Mouse (Mus musculus) heart, adult 10 weeks (tissue): ENCODE results near the gene Gm13762. TPM values are rescaled to one million over a fixed set of nuclear protein-coding genes. Genes with fewer than 3 reads are reported as not detected.

ENCODE experiments used
- polyA plus RNA-seq: library from polyadenylated mRNA; stranded (reverse); fragments of 350-450 nt; fragmentation: Illumina TruSeq; extraction: RNeasy Lipid Tissue Mini Kit (QIAGEN cat#74804); gene quantifications from one replicate; pipeline ENCODE4 v1.2.3, GENCODE M21; 2014; ENCODE audit warnings: low read depth, low replicate concordance

Gene Gm13762
- not detected for polyA plus RNA-seq

GRCm38 (mm10) chr2:88980181-88980580, at the start of gene Gm13762:
Gene Gm13762 (minus strand): TSS chr2:88980281.

GRCm38 (mm10) chr2:89018240-89018639, 38.2 kb upstream of the Gm13762 start, which contains the start of gene Olfr1216:
Gene Olfr1216 (minus strand): TSS chr2:89018340.

GRCm38 (mm10) chr2:89006873-89007272, 26.8 kb upstream of the Gm13762 start, which contains the start of gene Olfr1215:
Gene Olfr1215 (minus strand): TSS chr2:89006973.

GRCm38 (mm10) chr2:88992553-88992952, 12.5 kb upstream of the Gm13762 start, which contains the start of gene Olfr1214:
Gene Olfr1214 (minus strand): TSS chr2:88992653.

GRCm38 (mm10) chr2:88953669-88954068, 26.4 kb downstream of the Gm13762 start, which contains the start of gene Olfr1212:
Gene Olfr1212 (plus strand): TSS chr2:88953969.

GRCm38 (mm10) chr2:88938011-88938410, 42.1 kb downstream of the Gm13762 start, which contains the start of gene Olfr1211:
Gene Olfr1211 (minus strand): TSS chr2:88938111.

Other genes with a start within 250 kb of the Gm13762 start
- gene Olfr1197, start 247.9 kb downstream of the Gm13762 start, polyA plus RNA-seq = not detected
- gene Olfr1198, start 228.9 kb downstream of the Gm13762 start, polyA plus RNA-seq = not detected
- gene Olfr1199, start 219.8 kb downstream of the Gm13762 start, polyA plus RNA-seq = not detected
- gene Olfr1200, start 209.8 kb downstream of the Gm13762 start, polyA plus RNA-seq = not detected
- gene Olfr1201, start 187.2 kb downstream of the Gm13762 start, polyA plus RNA-seq = not detected
- not detected for gene Olfr1202, start 165.8 kb downstream of the Gm13762 start, polyA plus RNA-seq
- not detected for gene Olfr1205, start 150.5 kb downstream of the Gm13762 start, polyA plus RNA-seq
- gene Olfr1204, start 131.0 kb downstream of the Gm13762 start, polyA plus RNA-seq = not detected
- gene Olfr1206, start 117.0 kb downstream of the Gm13762 start, polyA plus RNA-seq = not detected
- gene Olfr1208, start 78.0 kb downstream of the Gm13762 start, polyA plus RNA-seq = not detected
- gene Olfr1209, start 65.1 kb downstream of the Gm13762 start, polyA plus RNA-seq = not detected
- gene Olfr1211, start 42.2 kb downstream of the Gm13762 start, polyA plus RNA-seq = not detected
- gene Olfr1212, start 26.3 kb downstream of the Gm13762 start, polyA plus RNA-seq = not detected
- not detected for gene Olfr1214, start 12.4 kb upstream of the Gm13762 start, polyA plus RNA-seq
- gene Olfr1215, start 26.7 kb upstream of the Gm13762 start, polyA plus RNA-seq = not detected
- not detected for gene Olfr1216, start 38.1 kb upstream of the Gm13762 start, polyA plus RNA-seq
- gene Olfr1217, start 51.8 kb upstream of the Gm13762 start, polyA plus RNA-seq = not detected
- gene Olfr1218, start 80.9 kb upstream of the Gm13762 start, polyA plus RNA-seq = not detected
- gene Olfr1219, start 103.2 kb upstream of the Gm13762 start, polyA plus RNA-seq = not detected
- not detected for gene Olfr1220, start 126.6 kb upstream of the Gm13762 start, polyA plus RNA-seq
- not detected for gene Olfr1221, start 137.0 kb upstream of the Gm13762 start, polyA plus RNA-seq
- gene Olfr1222, start 152.8 kb upstream of the Gm13762 start, polyA plus RNA-seq = not detected
- not detected for gene Olfr1223, start 171.3 kb upstream of the Gm13762 start, polyA plus RNA-seq
- not detected for gene Olfr1224-ps1, start 183.8 kb upstream of the Gm13762 start, polyA plus RNA-seq
- not detected for gene Olfr1225, start 194.4 kb upstream of the Gm13762 start, polyA plus RNA-seq
- not detected for gene Olfr1226, start 219.8 kb upstream of the Gm13762 start, polyA plus RNA-seq